Mouse (Mus musculus): ENCODE data around the gene Gga1.

Gga1 gene

DNA sequence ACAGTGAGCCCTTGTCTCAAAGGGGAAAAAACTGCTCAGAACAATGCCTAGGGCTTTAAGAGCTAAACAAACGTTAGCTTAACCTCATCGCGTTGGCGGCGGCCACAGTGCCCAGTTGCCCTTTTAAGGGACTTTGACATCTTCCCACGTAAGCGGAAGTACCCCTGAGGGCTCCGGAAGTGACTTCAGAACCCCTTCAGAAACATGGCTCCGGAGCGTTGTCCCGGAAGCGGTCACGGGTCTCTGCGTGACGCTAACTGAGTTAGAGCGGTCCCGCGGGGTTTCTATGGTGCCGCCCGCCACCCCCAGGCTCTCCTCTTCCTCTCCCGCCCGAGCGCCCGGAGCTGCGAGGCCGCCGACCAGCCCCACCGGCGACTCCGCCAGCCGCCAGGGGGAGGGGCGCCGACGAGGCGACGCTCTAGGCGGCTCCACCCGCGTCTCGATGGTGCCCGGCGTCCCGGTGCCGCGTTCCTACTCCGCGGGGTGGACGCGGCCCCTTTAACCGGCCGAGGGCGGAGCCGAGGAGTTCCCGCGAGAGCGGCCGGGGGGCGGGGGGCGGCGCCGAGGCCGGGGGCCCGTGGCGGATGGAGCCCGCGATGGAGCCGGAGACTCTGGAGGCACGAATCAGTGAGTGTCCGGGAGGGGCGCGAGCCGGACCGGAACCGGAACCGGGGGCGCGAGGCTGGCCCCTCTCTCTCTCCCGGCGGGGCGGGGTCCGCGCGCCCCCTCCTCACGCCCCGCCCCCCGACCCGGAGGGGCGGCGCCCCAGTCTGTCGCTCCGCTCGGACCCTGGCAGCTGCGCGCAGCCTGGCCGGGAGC is at the start of gene Gga1:
Gene Gga1 (plus strand): TSS at position 200 of the 819 bp plus-strand sequence.
- DNase-seq (ENCODE audit: low read depth) = peak; percentile 88

GRCm38 (mm10) chr15:78828315-78828714 is 48.7 kb upstream of the Gga1 start:
- DNase-seq (ENCODE audit: low read depth) = no peak

DNA sequence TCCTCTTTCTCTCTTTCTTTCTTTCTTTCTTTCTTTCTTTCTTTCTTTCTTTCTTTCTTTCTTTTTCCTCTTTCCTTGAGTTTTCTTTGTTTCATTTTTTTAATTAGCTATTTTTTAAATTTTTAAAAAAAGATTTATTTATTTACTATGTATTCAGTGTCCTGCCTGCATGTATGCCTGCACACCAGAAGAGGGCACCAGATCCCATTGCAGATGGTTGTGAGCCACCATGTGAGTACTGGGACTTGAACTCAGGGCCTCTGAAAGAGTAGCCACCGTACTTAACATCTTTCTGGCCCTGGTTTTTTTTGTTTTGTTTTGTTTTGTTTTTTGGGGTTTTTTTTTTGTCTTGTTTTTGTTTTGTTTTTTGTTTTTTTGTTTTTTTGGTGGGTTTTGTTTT is 47.4 kb upstream of the Gga1 start:
- no peak for DNase-seq (ENCODE audit: low read depth)

DNA sequence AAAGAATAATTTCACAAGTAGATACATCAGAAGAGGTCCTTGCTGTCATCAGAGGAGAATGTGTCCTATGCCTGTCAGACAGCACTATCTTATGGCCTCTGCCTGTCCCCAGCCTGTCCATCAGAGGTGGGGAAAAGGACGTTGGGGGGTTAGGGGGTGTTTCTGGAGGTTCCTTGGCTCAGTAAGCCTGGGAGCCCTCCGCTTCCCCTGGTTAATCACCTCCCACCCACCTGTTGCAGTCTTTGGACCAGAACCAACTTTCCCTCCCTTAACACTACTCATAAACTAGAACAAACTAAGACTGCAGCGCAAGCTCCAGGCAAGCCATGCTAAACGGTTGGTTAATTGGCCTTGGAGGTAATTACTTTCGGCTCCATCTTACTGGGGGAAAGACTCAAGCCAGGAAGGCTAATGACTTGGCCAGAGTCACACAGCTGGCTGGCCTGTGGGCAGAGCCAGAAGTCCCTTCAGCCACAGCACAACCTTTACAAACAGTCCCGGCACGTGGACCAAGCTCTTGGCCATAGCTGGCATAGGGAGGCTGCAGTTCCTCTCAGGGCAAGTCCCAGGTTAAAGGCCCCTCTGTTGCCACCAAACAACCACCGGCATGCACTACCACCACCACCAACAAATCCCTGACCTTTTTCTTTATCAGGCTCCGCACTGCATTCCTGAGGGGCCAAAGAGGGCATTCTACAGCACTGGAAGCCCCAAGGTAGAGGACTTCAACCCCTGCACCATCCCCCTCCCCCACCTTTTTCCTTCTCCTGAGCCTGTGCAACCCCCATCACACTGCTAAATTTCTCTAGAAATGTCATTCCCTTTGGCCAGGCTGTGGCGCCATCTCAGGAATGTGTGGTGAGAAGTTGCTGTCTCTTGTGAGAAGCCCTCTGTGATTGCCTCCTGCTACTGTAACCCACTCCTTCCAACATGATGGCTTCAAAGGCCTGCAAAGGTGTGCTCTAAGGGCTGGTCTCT is 46.0 kb upstream of the Gga1 start:
- no peak for DNase-seq (ENCODE audit: low read depth)

- DNase-seq (ENCODE audit: low read depth) = no peak
Observed at GRCm38 (mm10) chr15:78831720-78832657, 45.0 kb upstream of the Gga1 start.

DNA sequence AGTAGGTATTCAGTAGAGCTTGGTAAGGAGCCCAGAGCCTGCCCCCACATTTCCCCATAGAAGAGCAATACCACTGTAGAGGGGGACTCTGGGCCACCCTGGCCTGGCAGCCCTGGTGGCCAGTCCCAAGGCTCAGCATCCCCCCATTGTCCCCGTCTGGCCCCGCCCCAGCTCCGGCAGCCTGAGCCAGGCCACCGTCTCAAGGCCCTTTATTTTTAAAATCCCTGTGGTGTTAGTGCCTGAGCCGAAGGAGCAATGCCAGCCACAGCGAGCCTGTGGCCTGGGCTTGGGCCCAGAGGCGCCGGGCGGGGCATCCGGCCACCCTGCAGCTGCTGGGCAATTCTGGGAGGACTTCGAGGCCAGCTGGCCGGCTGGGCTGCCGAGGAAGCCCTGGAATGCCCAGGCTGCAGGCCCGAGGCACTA is 44.3 kb upstream of the Gga1 start:
- DNase-seq (ENCODE audit: low read depth) = no peak

GRCm38 (mm10) chr15:78833582-78833981 is 43.4 kb upstream of the Gga1 start:
- peak; percentile 38 for DNase-seq (ENCODE audit: low read depth)

DNA sequence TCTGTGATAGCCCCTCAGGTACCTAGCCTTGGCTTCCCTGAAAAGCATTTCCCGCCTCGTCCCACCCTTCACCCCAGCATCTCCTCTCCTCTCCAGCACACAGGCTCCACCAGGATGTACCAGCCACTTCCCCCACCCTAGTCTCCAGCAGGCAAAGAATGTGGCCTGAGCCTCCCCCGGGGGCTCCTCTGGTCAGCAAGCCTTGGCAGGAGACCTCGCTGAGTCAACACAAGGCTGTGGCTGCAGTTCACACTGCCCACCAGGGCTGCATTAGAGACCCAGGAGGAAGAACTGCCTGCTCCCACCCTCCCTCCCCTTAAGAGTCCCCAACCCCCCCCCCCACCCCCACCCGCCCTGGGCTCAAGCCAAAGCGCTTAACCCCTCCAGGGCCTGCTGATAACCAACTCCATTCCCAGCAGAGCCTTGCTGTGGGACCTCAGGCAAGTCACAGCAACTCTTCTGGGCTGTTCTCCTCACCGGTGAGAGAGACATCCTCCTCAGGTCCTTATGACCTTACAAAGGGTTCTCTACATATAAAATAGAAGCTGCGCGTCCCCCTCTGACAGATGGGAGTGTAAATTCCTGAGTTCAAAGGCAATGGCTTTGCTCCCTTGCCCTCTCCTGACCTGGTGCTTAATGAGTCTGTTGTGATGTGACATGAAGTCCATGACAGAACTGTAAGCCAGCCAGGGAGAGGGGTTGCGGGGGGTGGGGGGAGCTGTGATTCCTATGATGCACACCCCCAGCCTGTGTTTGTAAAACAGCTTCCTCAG is 42.6 kb upstream of the Gga1 start:
- no peak for DNase-seq (ENCODE audit: low read depth)

DNA sequence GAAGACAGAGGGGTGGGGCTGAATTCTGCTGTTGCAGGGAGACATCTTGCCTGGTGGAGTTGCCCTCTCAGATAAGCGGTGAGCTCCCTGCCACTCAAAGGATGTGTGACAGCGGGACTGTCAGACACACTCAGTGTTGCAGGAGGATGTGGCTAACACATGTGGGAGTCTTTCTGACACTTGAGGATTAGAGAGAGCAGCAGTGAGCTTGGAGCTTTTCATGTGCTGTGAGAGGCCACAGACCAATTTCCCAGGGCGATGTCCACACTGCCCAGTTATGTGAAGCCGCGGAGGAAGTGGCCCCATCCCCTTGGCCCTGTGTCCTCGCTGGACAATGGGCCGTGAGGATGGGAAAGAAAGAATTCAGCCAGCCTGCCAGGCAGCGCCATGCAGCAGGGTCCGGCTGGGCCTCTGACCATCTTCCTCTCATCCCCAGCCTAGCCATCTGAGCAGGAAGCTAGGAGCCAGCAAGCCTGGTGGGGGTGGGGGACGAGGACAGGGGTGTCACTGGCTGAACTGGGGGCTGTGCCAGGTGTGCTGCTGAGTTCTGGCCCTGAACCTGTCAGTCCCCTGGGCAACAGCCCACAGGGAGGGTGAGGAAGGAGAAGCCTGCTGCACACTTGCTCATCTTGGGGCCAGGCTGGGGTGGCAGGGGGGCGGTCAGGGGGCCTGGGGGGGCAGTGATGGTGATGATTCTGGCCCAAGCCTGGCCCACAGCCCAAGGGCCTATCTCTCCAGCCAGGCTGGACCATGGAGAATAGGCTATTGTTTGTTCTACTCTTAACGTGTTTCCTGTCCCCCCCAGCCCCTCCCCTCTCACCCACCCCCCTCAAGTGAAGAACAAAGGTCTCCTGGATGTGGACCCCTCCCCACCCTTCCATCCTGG is 41.5 kb upstream of the Gga1 start:
- DNase-seq (ENCODE audit: low read depth) = peak; percentile 58

DNA sequence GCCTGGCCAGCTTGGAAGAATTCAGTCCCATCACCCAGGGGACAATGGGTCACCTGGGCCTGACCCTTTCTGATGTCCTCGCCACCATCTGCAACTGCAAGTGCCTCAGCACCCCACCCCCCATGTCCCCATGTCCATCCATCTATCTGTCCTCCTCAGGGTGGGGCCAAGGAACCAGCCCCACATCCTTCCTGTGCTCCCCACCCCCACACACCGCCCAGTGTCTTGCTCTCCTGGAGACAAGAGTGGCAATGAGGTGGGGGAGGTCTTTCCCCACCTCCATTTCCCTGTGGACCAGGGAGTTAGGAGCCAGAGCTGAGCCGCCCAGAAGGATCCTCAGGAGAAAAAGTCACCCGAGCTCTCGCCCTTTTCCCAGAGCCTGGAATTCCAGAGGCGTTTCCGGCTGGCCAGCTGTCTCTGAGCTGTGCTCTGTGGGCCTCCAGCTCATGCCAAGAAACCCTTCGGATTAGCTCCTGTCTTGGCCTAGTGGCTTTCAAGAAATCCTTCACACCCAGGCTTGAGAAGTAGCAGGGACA is 40.8 kb upstream of the Gga1 start:
- no peak for DNase-seq (ENCODE audit: low read depth)

DNA sequence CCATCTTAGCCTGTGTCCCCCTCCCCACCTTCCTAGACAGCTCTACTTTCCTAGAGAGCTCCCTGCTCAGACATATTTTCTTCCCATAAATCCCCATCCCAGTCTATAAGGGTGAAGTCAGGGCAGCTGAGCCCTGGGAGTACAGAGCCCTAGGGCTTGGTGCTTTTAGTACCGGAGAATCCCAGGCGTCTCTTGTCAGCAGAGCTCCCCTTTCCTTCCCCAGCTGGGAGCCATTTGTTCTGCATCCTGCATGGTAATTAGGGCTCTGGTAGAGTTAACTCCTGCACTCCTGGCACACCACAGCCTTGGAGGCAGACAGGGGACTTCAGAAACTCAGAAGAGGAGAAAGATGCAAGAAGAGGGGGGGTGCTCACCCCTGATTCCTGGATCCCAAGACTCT is 37.2 kb upstream of the Gga1 start:
- no peak for DNase-seq (ENCODE audit: low read depth)

GRCm38 (mm10) chr15:78840241-78840640 is 36.7 kb upstream of the Gga1 start:
- DNase-seq (ENCODE audit: low read depth) = no peak

DNA sequence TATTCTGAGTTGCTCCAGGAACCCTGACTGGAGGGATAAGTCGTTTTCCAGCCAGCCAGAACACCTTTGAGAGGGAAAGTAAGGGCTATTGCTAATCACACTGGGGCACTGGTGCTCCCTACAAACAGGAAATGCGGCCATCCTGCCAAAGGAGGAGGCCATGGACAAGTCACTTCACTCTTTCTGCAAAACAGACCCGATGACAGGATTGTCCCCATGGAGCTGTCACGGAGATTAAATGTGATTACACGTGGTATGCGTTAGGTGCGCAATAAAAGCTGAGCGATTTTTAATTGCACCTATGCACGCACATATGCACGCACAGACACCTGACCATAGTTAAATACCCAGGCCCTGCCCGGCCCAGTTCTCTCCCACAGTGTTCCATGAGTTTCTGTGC is 36.2 kb upstream of the Gga1 start:
- DNase-seq (ENCODE audit: low read depth) = no peak

DNA sequence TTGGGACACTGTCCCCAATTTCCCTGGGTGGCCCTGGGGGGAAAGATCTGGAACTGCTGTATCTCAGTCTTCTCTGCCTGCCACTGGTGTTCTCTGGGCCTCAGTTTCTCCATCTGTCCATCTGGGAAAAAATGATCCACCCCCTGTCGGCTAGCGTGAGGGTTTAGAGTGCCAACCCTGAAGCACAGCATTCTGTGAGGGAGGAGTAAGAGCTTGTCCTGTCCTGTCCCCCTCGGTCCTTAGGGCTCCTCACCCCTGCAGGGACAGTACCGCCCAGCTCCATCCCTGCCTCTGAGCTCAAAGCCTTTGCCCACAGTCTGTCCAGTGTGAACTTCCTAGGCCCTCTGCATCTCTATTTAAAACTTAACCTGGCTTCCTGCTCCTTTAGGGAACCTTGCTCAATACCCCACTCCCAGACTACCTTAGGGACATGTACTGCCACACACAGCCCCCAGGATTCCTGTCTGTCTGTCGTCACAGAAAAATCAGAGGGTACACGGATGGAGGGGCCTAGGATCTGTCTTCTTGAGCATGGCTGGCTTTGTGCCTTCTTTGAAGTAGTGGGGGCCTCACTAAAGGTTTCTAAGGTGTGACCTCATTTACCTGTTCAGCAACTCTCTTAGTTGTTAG is 35.7 kb upstream of the Gga1 start:
- DNase-seq (ENCODE audit: low read depth) = no peak

DNA sequence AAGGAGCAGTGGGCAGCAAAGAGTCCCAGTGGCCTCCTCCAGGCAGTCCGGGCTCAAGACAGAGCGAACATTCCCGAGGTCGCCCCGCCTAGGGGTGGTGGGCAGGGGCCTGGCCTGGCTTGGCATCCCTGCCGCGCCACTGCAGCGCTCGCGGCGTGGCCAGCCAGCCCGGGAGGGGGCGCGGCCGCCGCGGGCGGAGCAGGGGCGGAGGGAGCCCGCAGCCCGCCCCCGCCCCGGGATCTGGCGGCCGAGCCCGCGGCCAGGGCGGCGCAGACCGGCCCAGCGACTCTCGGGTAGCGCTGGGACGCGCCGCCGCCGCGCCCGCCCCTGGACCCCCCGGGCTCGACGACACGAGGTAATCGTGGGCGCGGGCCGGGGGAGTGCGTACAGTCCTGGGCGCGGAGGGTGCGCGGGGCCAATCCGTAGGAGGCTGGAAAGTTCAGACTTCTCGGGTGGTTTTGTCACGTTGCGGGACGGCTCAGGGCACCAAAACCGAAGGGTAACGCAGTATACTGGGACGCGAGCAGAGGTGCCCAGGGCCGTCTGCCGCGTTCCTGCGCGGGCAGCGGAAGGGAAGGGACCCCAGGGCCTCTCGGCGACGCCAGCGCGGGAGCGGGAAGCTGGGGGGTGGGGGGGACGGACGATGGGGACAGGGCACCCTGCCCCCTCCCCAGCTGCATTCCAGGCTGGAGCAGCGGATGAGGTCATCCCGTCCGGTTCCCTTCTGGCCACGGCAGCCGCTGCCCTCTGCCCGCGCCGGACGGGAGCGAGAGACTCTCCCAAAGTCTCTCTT is 34.4 kb upstream of the Gga1 start, which contains the start of gene Cdc42ep1:
Gene Cdc42ep1 (plus strand): TSS at position 254 of the 793 bp plus-strand sequence.
- DNase-seq (ENCODE audit: low read depth) = no peak

DNA sequence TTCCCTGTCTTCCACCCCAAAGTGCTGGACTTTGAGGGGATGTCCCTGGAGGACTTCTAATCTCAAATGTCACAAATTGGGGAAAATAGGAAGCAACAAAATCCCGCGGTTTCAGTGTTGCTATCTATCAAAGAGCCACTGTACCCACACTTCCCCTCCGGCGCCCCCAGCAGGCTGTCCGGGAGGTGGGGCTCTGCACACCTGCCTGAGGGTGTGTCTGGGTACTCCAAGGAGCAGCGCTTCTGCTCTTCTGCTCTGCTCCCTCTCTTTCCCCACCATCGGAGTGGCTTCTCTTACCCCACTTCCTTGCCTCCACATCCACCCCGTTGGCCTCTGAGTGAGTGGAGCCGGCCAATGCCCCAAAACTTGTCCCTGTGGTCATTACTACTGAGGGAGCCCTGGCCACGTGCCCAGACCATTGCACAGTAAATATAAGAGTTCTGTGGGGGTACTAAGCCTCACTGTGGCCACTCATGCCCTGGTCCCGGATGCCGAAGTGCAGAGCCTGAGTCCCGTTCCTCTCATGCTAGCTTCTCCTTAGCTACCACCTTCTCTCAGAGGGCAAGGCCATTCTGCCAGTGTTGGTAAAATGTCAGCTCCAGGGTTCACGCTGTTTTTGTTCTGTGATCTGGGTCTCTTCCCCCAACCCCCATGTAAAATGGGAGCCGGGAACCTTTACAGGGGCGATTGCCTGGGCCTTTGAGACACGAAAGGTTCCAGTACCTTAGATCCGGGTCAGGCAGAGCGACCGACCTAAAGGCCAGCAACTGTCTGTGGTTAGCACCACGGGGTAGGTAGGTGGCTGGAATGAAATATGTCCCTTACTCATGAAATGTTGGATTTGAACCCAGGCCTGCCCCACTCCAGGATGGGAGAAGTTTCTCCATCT is 33.2 kb upstream of the Gga1 start:
- no peak for DNase-seq (ENCODE audit: low read depth)

GRCm38 (mm10) chr15:78844791-78845190 is 32.2 kb upstream of the Gga1 start:
- no peak for DNase-seq (ENCODE audit: low read depth)
